Mouse (Mus musculus): ENCODE data around the gene Usp49.

DNA sequence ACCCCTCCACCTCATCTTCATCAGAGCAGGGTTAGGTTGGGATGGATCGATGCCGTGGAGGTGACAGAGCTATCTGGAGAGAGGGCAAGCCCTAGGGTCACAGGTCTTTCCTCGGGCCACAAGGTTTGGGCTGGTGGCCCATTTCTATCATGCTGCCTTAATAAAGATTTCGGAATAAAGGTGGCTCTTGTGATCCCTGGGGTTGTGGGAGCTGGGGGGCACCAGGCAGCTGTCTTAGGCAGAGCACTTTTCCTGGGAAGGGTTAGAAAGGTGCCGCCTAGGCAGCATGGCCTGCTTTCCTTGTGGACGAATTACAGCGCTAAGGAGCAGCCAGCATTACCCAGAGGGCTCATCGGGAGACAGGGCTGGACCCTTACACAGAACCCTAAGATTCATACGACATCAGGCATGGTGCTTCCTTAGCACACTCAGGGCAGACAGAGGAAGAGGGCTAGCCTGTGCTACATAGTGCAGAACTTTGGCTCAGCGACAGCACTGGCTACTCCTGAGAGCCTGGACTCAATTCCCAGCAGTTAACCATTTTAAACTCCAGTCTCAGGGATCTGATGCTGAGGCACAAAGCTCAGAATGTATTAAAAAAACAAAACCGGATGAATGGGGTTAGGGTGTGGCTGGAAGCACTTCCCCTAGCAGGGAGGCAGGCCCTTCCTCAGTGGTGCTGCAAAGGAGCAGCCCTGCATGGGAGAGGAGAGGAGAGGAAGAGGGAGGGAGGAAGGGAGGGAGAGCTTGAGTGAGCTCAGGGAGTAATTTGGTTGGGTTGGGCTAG, 30.8 kb upstream of the Usp49 start:
- TF ChIP-seq POLR2A (IDR thresholded peaks at IDR 0.05; ENCODE audit: insufficient read length, low read depth) (peak; percentile 59), MAX (IDR thresholded peaks at IDR 0.05; ENCODE audit: low read depth) (no peak), MYOD1 (IDR thresholded peaks at IDR 0.05; ENCODE audit: control insufficient read depth in 1 of 3, insufficient read length in 2 of 3, low read depth in 2 of 3) (no peak), MYOG (IDR thresholded peaks at IDR 0.05; ENCODE audit: control insufficient read depth in 1 of 3, insufficient read depth in 1 of 3, insufficient read length in 2 of 3, low read depth in 2 of 3) (no peak), REST (IDR thresholded peaks at IDR 0.05; ENCODE audit: insufficient read depth, insufficient read length) (no peak), USF1 (IDR thresholded peaks at IDR 0.05; ENCODE audit: low read depth) (no peak)

Measured in myocyte (in vitro differentiated cells).